Mouse (Mus musculus) T-helper 17 cell (primary cell): ENCODE data around the gene Hcn1.

Experiments used
- in situ Hi-C, 2 experiments: fragments of 300-600 bp; cut with MboI, MseI; formaldehyde crosslinking; loops; 1 replicate in 1 of 2; 2 replicates in 1 of 2; pipeline ENCODE4 v1.15.1; 2025; ENCODE audit warnings: high pct_unique_total_duplicates in 2 of 2

Hcn1 gene

GRCm38 (mm10) chr13:118000538-118000937 lies 398.4 kb downstream of the Hcn1 start:
- in situ Hi-C loops: loop anchor here in 1 of 2 experiments (25.0 kb wide), 1 partner anchor 1612 kb away; the partner anchor contains the start of gene Ccl28

GRCm38 (mm10) chr13:118021176-118021575 lies 419.1 kb downstream of the Hcn1 start:
- in situ Hi-C loops: loop anchor here in 1 of 2 experiments (25.0 kb wide), 1 partner anchor 1591 kb away; the partner anchor contains the start of gene Ccl28

GRCm38 (mm10) chr13:118022891-118023290 lies 420.8 kb downstream of the Hcn1 start:
- in situ Hi-C loops: loop anchor here in 1 of 2 experiments (25.0 kb wide), 1 partner anchor 1589 kb away; the partner anchor contains the start of gene Ccl28

- in situ Hi-C loops: loop anchor here in 1 of 2 experiments (25.0 kb wide), 1 partner anchor 1589 kb away; the partner anchor contains the start of gene Ccl28
Observed at GRCm38 (mm10) chr13:118023381-118023780, 421.3 kb downstream of the Hcn1 start.

GRCm38 (mm10) chr13:118026510-118026909 lies 424.4 kb downstream of the Hcn1 start:
- in situ Hi-C loops: no loop called here

GRCm38 (mm10) chr13:118027868-118028267 lies 425.7 kb downstream of the Hcn1 start:
- in situ Hi-C loops: no loop called here

- in situ Hi-C loops: no loop called here
Observed at GRCm38 (mm10) chr13:118028662-118029061, 426.5 kb downstream of the Hcn1 start.

- in situ Hi-C loops: no loop called here
Observed at GRCm38 (mm10) chr13:118029579-118029978, 427.5 kb downstream of the Hcn1 start.

GRCm38 (mm10) chr13:118035598-118035997 lies 433.5 kb downstream of the Hcn1 start:
- in situ Hi-C loops: no loop called here
